Mouse (Mus musculus) lung, embryonic 16.5 days (tissue): ENCODE data around the gene Dhfr. TPM values are rescaled to one million over a fixed set of nuclear protein-coding genes. Genes with fewer than 3 reads are reported as not detected.

Experiments used
- ATAC-seq: fragments of 200-750 bp; cut with Nextera tagmentation; 2 replicates; pipeline ENCODE4 v1.8.0; 2017; ENCODE audit warnings: low read depth, mild to moderate bottlenecking, moderate library complexity
- H3K27ac ChIP-seq: fragments of 300-500 bp; sonication (generic); 2 replicates; pipeline ENCODE4 v1.5.1; 2014; ENCODE audit warnings: mild to moderate bottlenecking, control low read depth, low read length
- H3K27me3 ChIP-seq: fragments of 300-500 bp; sonication (generic); 2 replicates; pipeline ENCODE4 v1.6.1; 2014; ENCODE audit warnings: low read depth, low read length, mixed read lengths; ENCODE audit not compliant: control insufficient read depth, insufficient read depth
- H3K36me3 ChIP-seq: fragments of 300-500 bp; sonication (generic); 2 replicates; pipeline ENCODE4 v1.6.1; 2014; ENCODE audit warnings: low read length; ENCODE audit not compliant: control insufficient read depth, insufficient read depth
- H3K4me1 ChIP-seq: fragments of 300-500 bp; sonication (generic); replicated peaks from 2 replicates; pipeline ENCODE4 v1.6.1; 2014; ENCODE audit warnings: low read length, mixed read lengths; ENCODE audit not compliant: control insufficient read depth, insufficient read depth
- H3K4me2 ChIP-seq: fragments of 300-500 bp; sonication (generic); 2 replicates; pipeline ENCODE4 v1.6.1; 2014; ENCODE audit warnings: low read depth, low read length, control low read depth
- H3K4me3 ChIP-seq: fragments of 300-500 bp; sonication (generic); 2 replicates; pipeline ENCODE4 v1.5.1; 2014; ENCODE audit warnings: mild to moderate bottlenecking, low read length, control low read depth
- H3K9ac ChIP-seq: fragments of 300-500 bp; sonication (generic); 2 replicates; pipeline ENCODE4 v1.6.1; 2014; ENCODE audit warnings: low read length, control low read depth
- H3K9me3 ChIP-seq: fragments of 300-500 bp; sonication (generic); 2 replicates; pipeline ENCODE4 v1.6.1; 2016; ENCODE audit warnings: low read length; ENCODE audit not compliant: control insufficient read depth
- WGBS: fragments of 180-500 bp; shearing (Covaris S2); extraction: QIAGEN DNeasy Blood & Tissue Kit; methylation state at CpG from one replicate; pipeline ENCODE4 v1.1.7; 2014; 5-methylcytosine and 5-hydroxymethylcytosine counted together
- polyA plus RNA-seq: library from polyadenylated mRNA; unstranded; fragments of >200 nt; fragmentation: Nextera tagmentation; extraction: Ambion mirVana; gene quantifications from 2 replicates; pipeline ENCODE4 v1.2.1, GENCODE M21; 2015

The Dhfr gene
- polyA plus RNA-seq, 1 experiment from 2014 or later, result 17.0 TPM

DNA sequence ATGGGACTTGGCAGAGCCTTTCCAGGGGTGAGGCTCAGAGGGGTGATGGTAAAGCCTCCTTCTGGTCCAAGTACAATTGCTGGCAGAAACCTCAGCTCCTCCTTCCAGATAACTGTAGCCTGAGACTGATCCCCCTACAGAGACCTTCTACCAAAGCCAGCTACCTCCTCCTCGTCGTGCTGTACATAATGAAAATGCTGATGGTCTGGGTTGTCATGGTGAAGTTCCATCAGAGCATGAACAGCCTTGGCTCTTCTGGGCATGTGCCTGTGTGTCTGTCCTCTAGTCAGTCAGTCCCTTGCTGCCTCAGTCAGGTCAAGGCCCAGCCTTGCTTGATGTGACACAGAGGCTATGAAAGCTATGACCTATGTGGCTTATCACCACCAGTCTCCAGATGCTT is 56.0 kb downstream of the Dhfr start:
- WGBS, result 84% methylated on average over 2 of the region's 2 CpGs
- no peaks in the 10 kb centered on the region for H3K4me1 ChIP-seq
- no peak for ATAC-seq
- no peak overlapping the region for H3K9ac ChIP-seq
- no peaks in the 10 kb centered on the region for H3K9me3 ChIP-seq
- H3K4me2 ChIP-seq, result no peak overlapping the region
- no peaks in the 10 kb centered on the region for H3K27me3 ChIP-seq
- no peak overlapping the region for H3K4me3 ChIP-seq
- no peaks in the 10 kb centered on the region for H3K36me3 ChIP-seq
- H3K27ac ChIP-seq, result no peak overlapping the region

DNA sequence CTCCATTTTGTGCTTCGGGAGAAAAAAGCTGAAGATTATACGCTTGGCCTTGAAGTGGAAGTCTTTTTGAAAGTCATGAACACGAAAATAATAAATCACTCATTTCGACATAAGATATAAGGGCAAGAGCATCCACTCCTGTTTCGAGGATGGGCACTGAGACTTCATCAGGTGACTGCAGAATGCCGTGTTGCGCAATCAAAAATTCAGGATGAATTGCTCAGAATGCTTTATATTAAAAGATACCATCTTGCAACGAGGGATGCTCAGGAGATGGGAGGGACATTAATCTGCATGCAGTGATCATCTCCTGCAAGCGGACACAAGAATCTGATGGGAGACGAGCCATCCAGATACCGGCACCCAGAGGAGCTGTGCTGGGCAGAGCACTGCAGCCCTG is 65.1 kb downstream of the Dhfr start:
- no peaks in the 10 kb centered on the region for H3K4me1 ChIP-seq
- H3K27me3 ChIP-seq, result peaks cover 11% of the 10 kb centered on the region
- ATAC-seq, result no peak
- H3K4me2 ChIP-seq, result no peak overlapping the region
- H3K9me3 ChIP-seq, result no peaks in the 10 kb centered on the region
- H3K27ac ChIP-seq, result no peak overlapping the region
- 81% methylated on average over 11 of the region's 11 CpGs for WGBS
- no peak overlapping the region for H3K9ac ChIP-seq
- H3K4me3 ChIP-seq, result no peak overlapping the region
- H3K36me3 ChIP-seq, result no peaks in the 10 kb centered on the region

DNA sequence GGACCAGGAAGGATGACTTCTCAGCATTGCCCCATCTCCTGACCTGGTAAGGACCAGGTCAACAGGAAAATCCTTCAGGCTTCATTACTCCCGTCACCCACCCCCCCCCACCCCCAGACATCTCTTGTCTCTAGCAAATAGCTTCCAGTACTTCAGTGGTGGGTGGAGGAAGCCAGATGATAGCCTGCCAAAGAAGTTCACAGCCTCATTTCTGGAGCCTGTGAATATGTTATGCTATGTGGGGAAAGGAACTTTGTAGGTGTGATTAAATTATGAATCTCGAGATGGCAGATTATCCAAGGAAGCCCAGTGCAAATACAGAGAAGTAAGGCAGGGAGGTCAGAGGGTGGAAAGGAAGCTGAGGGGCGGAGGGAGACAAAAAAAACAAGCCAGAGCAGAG is 69.2 kb downstream of the Dhfr start:
- H3K4me3 ChIP-seq, result no peak overlapping the region
- WGBS, result 36% methylated on average over 3 of the region's 3 CpGs
- no peak overlapping the region for H3K4me2 ChIP-seq
- peaks cover 9% of the 10 kb centered on the region; the same call in 1 of the 2 replicates for H3K4me1 ChIP-seq
- no peaks in the 10 kb centered on the region for H3K9me3 ChIP-seq
- no peak for ATAC-seq
- H3K9ac ChIP-seq, result no peak overlapping the region
- no peaks in the 10 kb centered on the region for H3K36me3 ChIP-seq
- H3K27ac ChIP-seq, result no peak overlapping the region
- peaks cover 42% of the 10 kb centered on the region for H3K27me3 ChIP-seq

DNA sequence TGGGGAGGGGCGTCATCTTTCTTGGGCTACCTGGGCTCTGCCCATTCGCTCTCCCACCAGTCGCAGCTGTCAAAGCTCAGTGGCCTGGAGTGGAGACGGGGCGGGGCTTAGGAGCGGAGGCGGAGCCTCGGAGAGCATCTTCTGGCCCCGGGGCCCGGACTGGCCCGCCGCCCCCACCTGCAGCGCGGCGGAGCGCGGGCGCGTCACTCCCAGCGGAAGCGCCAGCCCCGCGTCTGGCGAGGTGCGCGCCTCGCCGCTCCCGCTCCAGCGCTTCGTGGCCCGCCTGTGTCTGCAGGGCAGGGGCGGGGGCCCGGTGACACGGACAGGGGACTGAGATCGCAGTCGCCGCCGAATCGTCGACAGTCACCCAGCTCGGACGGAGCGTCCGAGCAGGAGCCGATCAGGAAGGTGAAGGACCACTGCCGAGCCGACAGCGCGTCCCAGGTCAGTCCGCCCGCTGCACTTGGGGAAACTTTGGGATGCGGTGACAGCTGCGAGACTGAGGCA is 71.3 kb downstream of the Dhfr start, which contains the start of gene Ankrd34b:
Ankrd34b (plus strand) TSS at position 139 of the 507 bp plus-strand sequence.
- Histone ChIP-seq H3K9me3 (no peaks in the 10 kb centered on the region), H3K27ac (no peak within 1 kb of the TSS), H3K27me3 (peaks cover 42% of the 10 kb centered on the region), H3K4me2 (peak within 1 kb of the TSS; percentile 91), H3K9ac (peak within 1 kb of the TSS; percentile 62), H3K36me3 (no peaks in the 10 kb centered on the region), H3K4me1 (peaks cover 9% of the 10 kb centered on the region; the same call in 1 of the 2 replicates), H3K4me3 (peak within 1 kb of the TSS; percentile 59)
- WGBS, result 0% methylated on average over 50 of the region's 54 CpGs
- peak; percentile 82 for ATAC-seq

DNA sequence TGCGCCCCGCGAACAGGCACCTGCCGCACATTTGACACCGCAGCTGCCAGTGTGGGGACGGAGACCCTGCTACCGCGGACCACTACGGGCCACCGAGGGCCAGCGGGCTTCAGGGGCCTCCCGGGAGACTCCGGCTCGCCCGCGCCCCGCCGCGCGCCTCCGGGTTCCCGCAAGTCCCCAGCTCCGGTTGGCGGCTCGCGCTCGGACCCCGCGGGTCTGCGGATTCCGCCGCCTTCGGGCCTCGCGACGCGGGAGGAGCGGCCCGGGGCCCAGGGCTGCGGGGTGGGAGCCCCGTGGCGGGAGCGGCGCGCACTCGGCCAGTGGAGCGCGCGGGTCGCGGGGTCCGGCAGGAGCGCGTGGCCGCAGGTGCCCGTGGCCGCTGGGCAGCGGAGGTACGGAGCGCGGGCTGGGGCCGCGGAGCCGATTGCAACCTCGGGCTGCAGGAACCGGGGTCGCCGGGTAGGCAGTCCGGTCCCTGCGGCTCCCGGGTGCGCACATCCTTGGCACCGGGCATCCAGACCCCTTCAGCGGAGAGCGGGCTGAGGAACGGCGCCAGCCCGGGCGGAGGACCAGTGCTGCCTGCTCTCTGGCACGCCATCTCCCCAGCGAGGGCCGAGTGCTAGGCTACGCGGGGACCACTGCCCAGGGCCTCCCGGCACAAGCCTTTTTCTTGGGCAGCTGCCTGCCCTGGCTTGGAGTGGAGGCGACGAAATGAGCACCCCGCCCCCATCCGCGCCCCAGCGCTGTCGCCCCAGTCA is 71.9 kb downstream of the Dhfr start:
- peak overlapping the region; percentile 62 for H3K9ac ChIP-seq
- H3K4me1 ChIP-seq, result peaks cover 9% of the 10 kb centered on the region; the same call in 1 of the 2 replicates
- under 1% methylated on average over 66 of the region's 92 CpGs for WGBS
- no peak overlapping the region for H3K27ac ChIP-seq
- no peaks in the 10 kb centered on the region for H3K9me3 ChIP-seq
- H3K27me3 ChIP-seq, result peaks cover 42% of the 10 kb centered on the region
- peak overlapping the region; percentile 91 for H3K4me2 ChIP-seq
- ATAC-seq, result peak; percentile 63
- H3K4me3 ChIP-seq, result peak overlapping the region; percentile 59
- no peaks in the 10 kb centered on the region for H3K36me3 ChIP-seq

DNA sequence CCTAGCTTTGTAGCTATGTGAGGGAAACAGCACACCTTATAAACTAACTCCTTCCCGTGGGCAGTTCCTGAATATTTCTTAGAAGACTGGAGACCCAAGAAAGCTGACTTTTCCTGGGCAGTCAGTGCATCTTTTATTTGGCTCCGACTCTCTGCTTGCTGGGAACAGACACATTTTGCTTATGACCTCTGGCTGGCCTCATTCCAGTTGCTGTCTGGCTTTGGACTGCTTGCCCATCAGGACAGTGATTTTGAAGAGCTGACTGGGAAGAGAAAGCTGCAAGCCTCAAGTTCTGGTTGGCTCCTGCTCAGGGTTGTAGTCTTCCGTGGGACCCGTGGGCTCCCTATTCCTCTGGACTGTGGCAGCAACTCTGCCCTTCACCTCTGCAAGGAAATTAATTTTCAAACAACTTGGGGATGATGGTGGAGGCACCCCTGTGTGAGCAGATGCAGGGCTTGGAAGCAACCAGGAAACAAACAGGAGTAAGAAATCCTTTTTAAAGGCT is 72.9 kb downstream of the Dhfr start:
- Histone ChIP-seq H3K27me3 (peaks cover 42% of the 10 kb centered on the region), H3K9me3 (no peaks in the 10 kb centered on the region), H3K4me2 (peak overlapping the region; percentile 91), H3K4me1 (peaks cover 9% of the 10 kb centered on the region; the same call in 1 of the 2 replicates), H3K4me3 (no peak overlapping the region; the same call in 1 of the 2 replicates), H3K9ac (no peak overlapping the region), H3K27ac (no peak overlapping the region), H3K36me3 (no peaks in the 10 kb centered on the region)
- ATAC-seq, result 0 out of 2 replicates have a peak, but pooled peaks have one; percentile 18
- 32% methylated on average over 4 of the region's 4 CpGs for WGBS

Other genes starting within 250 kb of the Dhfr start
- 0.11 and 0.18 TPM in 2 replicates for gene Rasgrf2, start 223.1 kb upstream of the Dhfr start, polyA plus RNA-seq
- 0.54 and 0.88 TPM in 2 replicates for gene Gm20379, start 48.7 kb upstream of the Dhfr start, polyA plus RNA-seq
- 24.8 and 24.9 TPM in 2 replicates for gene Msh3, start 277 bp downstream of the Dhfr start, polyA plus RNA-seq
- gene Ankrd34b, start 71.2 kb downstream of the Dhfr start, polyA plus RNA-seq, result 0.98 and 1.0 TPM in 2 replicates
- not detected in 2 replicates for gene Fam151b, start 129.3 kb downstream of the Dhfr start, polyA plus RNA-seq
- 10.5 and 11.5 TPM in 2 replicates for gene Zfyve16, start 176.1 kb downstream of the Dhfr start, polyA plus RNA-seq
- gene Spz1, start 221.4 kb downstream of the Dhfr start, polyA plus RNA-seq, result not detected in 2 replicates